In the genomic region with DNA sequence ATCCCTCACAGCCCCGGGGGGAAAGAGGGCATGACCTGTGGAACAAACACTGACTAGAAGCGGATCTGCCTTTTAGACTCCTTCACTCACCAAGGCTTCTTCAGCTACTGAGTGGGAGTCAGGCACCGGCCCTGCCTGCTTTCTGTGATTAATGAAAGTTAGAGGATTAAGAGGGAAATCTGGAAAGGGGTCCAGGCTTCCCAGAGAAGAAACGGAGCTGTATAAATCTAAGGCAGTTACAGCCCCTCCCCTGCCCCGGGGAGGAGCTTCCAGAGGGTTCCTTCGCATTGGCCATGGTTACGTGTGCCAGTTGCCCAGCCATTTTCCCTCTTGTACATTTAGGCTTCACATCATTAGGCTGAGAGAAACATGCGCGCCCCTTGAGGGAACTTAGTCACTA, we compare ENCODE assay signal across 24 mouse cellular contexts.
DNase-seq lines count a peak whose midpoint lies in the region; ATAC-seq and TF ChIP-seq lines count a peak whose summit lies in the region.
"Had no signal": no experiment of that assay in that cellular context is flagged by ENCODE, and none has a peak within 500 bp of the region (broad histone marks: within the 10 kb centered on the region; RNA-seq: fewer than 3 reads in every experiment).

No protein-coding gene starts in this region.

- no peak overlapping the region for H3K4me3 ChIP-seq in forebrain, embryonic 11.5 days (ENCODE audit: low read depth, low read length)
- H3K4me3 ChIP-seq in forebrain, embryonic 16.5 days (replicated peaks; ENCODE audit: low read length): no peak overlapping the region
- no peak overlapping the region for H3K4me3 ChIP-seq in kidney, postnatal 0 days (replicated peaks; ENCODE audit: low read depth, low read length)
- H3K4me3 ChIP-seq in midbrain, embryonic 11.5 days (ENCODE audit: low read depth, low read length): no peak overlapping the region
- H3K4me3 ChIP-seq in midbrain, postnatal 0 days (ENCODE audit: low read depth, low read length): no peak overlapping the region
- H3K4me3 ChIP-seq: embryonic facial prominence, embryonic 13.5 days; forebrain, embryonic 10.5 days; heart, adult 2 months; heart, embryonic 10.5 days; heart, embryonic 13.5 days; hindbrain, embryonic 12.5 days; hindbrain, embryonic 15.5 days had no signal

- 78% methylated on average over 9 of the region's 9 CpGs for WGBS in forebrain, embryonic 11.5 days
- WGBS in forebrain, embryonic 16.5 days: 82% methylated on average over 9 of the region's 9 CpGs
- WGBS in kidney, postnatal 0 days: 35% methylated on average over 9 of the region's 9 CpGs
- WGBS in midbrain, embryonic 11.5 days: 76% methylated on average over 9 of the region's 9 CpGs
- 77% methylated on average over 9 of the region's 9 CpGs for WGBS in midbrain, postnatal 0 days

- no peak overlapping the region for H3K9ac ChIP-seq in forebrain, embryonic 11.5 days (ENCODE audit: low read length)
- H3K9ac ChIP-seq in forebrain, embryonic 16.5 days (replicated peaks; ENCODE audit: low read depth, low read length): no peak overlapping the region
- no peak overlapping the region for H3K9ac ChIP-seq in kidney, postnatal 0 days (ENCODE audit: low read depth, low read length)
- no peak overlapping the region for H3K9ac ChIP-seq in midbrain, embryonic 11.5 days (ENCODE audit: low read length)
- no peak overlapping the region for H3K9ac ChIP-seq in midbrain, postnatal 0 days (replicated peaks; ENCODE audit: low read length, poor library complexity, severe bottlenecking)
- H3K9ac ChIP-seq: embryonic facial prominence, embryonic 13.5 days; heart, embryonic 13.5 days; hindbrain, embryonic 12.5 days; hindbrain, embryonic 15.5 days had no signal

- H3K4me2 ChIP-seq in forebrain, embryonic 11.5 days (ENCODE audit: low read depth, low read length, severe bottlenecking): no peak overlapping the region
- no peak overlapping the region for H3K4me2 ChIP-seq in forebrain, embryonic 16.5 days (ENCODE audit: low read length)
- no peak overlapping the region for H3K4me2 ChIP-seq in kidney, postnatal 0 days (ENCODE audit: low read length)
- H3K4me2 ChIP-seq in midbrain, embryonic 11.5 days: no peak overlapping the region
- no peak overlapping the region for H3K4me2 ChIP-seq in midbrain, postnatal 0 days (ENCODE audit: low read depth, low read length, poor library complexity, severe bottlenecking)
- H3K4me2 ChIP-seq: embryonic facial prominence, embryonic 13.5 days; heart, embryonic 13.5 days; hindbrain, embryonic 12.5 days; hindbrain, embryonic 15.5 days had no signal

- DNase-seq in embryo, embryonic 10.5 days (ENCODE audit: low spot score): peak; percentile 7
- no peak for DNase-seq in embryo, embryonic 10 days (ENCODE audit: low spot score)
- peak; percentile 40 for DNase-seq in forebrain, embryonic 11.5 days (ENCODE audit: low spot score)
- DNase-seq in kidney, postnatal 0 days (ENCODE audit: low spot score): peak; percentile 30
- no peak for DNase-seq in kidney, adult 18-20 months
- peak; percentile 75 for DNase-seq in midbrain, embryonic 11.5 days (ENCODE audit: low spot score, missing footprints)
- no peak for DNase-seq in midbrain, postnatal 0 days (ENCODE audit: low spot score)
- DNase-seq: adrenal gland, adult 8-10 months; adrenal gland, postnatal 25 days; cerebellum, adult 11-12 months; cerebellum, adult 8-10 months; cerebellum, postnatal 10 days; gastrocnemius, postnatal 25 days; heart, adult 2 months; heart, postnatal 14 days had no signal

- H3K27ac ChIP-seq in forebrain, embryonic 11.5 days (ENCODE audit: low read depth, low read length): no peak overlapping the region
- H3K27ac ChIP-seq in forebrain, embryonic 16.5 days (ENCODE audit: low read length): no peak overlapping the region
- H3K27ac ChIP-seq in kidney, postnatal 0 days: no peak overlapping the region
- H3K27ac ChIP-seq in midbrain, embryonic 11.5 days (ENCODE audit: low read depth, low read length): no peak overlapping the region
- H3K27ac ChIP-seq in midbrain, postnatal 0 days (ENCODE audit: low read depth, low read length): no peak overlapping the region
- H3K27ac ChIP-seq: embryonic facial prominence, embryonic 13.5 days; forebrain, embryonic 10.5 days; heart, adult 2 months; heart, embryonic 10.5 days; heart, embryonic 13.5 days; hindbrain, embryonic 12.5 days; hindbrain, embryonic 15.5 days had no signal

- TF ChIP-seq CTCF in kidney, postnatal 0 days (IDR thresholded peaks at IDR 0.05; ENCODE audit: low read depth): no peak
- TF ChIP-seq CTCF in midbrain, postnatal 0 days (IDR thresholded peaks at IDR 0.05): no peak

- no peaks in the 10 kb centered on the region for H3K36me3 ChIP-seq in forebrain, embryonic 11.5 days (ENCODE audit: control insufficient read depth, insufficient read depth, low read length)
- no peaks in the 10 kb centered on the region for H3K36me3 ChIP-seq in forebrain, embryonic 16.5 days (ENCODE audit: control insufficient read depth, insufficient read depth)
- H3K36me3 ChIP-seq in kidney, postnatal 0 days (ENCODE audit: insufficient read depth, low read length): no peaks in the 10 kb centered on the region
- H3K36me3 ChIP-seq in midbrain, embryonic 11.5 days (ENCODE audit: control insufficient read depth, insufficient read depth, low read length): no peaks in the 10 kb centered on the region
- H3K36me3 ChIP-seq in midbrain, postnatal 0 days (ENCODE audit: insufficient read depth, low read length): no peaks in the 10 kb centered on the region
- H3K36me3 ChIP-seq: embryonic facial prominence, embryonic 13.5 days; forebrain, embryonic 10.5 days; heart, embryonic 10.5 days; heart, embryonic 13.5 days; hindbrain, embryonic 12.5 days; hindbrain, embryonic 15.5 days had no signal

- H3K4me1 ChIP-seq in forebrain, embryonic 11.5 days (replicated peaks; ENCODE audit: control insufficient read depth, insufficient read depth, low read length): no peaks in the 10 kb centered on the region
- H3K4me1 ChIP-seq in forebrain, embryonic 16.5 days (replicated peaks; ENCODE audit: control insufficient read depth, insufficient read depth, low read length): no peaks in the 10 kb centered on the region
- H3K4me1 ChIP-seq in kidney, postnatal 0 days (replicated peaks; ENCODE audit: insufficient read depth, low read length): no peaks in the 10 kb centered on the region
- 0 out of 2 replicates have a peak, but pooled peaks cover 2% of the 10 kb centered on the region for H3K4me1 ChIP-seq in midbrain, embryonic 11.5 days (ENCODE audit: control insufficient read depth, insufficient read depth, low read length)
- no peaks in the 10 kb centered on the region; the same call in 1 of the 2 replicates for H3K4me1 ChIP-seq in midbrain, postnatal 0 days (ENCODE audit: insufficient read depth, low read length)
- H3K4me1 ChIP-seq: embryonic facial prominence, embryonic 13.5 days had no signal

- no peaks in the 10 kb centered on the region for H3K9me3 ChIP-seq in forebrain, embryonic 11.5 days (ENCODE audit: control insufficient read depth, low read length)
- H3K9me3 ChIP-seq in forebrain, embryonic 16.5 days (ENCODE audit: control insufficient read depth, low read length): no peaks in the 10 kb centered on the region
- no peaks in the 10 kb centered on the region for H3K9me3 ChIP-seq in kidney, postnatal 0 days (replicated peaks; ENCODE audit: low read length)
- H3K9me3 ChIP-seq in midbrain, embryonic 11.5 days (ENCODE audit: control insufficient read depth, low read length): no peaks in the 10 kb centered on the region
- no peaks in the 10 kb centered on the region for H3K9me3 ChIP-seq in midbrain, postnatal 0 days (ENCODE audit: low read length)
- H3K9me3 ChIP-seq: embryonic facial prominence, embryonic 13.5 days; forebrain, embryonic 10.5 days; heart, embryonic 10.5 days; heart, embryonic 13.5 days; hindbrain, embryonic 12.5 days; hindbrain, embryonic 15.5 days had no signal

- ATAC-seq in forebrain, embryonic 11.5 days (replicated peaks; ENCODE audit: low FRiP score): no peak
- no peak for ATAC-seq in forebrain, embryonic 16.5 days
- no peak for ATAC-seq in kidney, postnatal 0 days (replicated peaks; ENCODE audit: low FRiP score, low read depth)
- no peak for ATAC-seq in midbrain, embryonic 11.5 days (ENCODE audit: low FRiP score)
- no peak for ATAC-seq in midbrain, postnatal 0 days (ENCODE audit: low FRiP score)
- ATAC-seq: activated CD4-positive, CD25-positive, alpha-beta regulatory T cell, adult 4 months; forebrain, embryonic 14.5 days had no signal

- no peaks in the 10 kb centered on the region for H3K27me3 ChIP-seq in forebrain, embryonic 11.5 days (ENCODE audit: control insufficient read depth, insufficient read depth, low read length)
- peaks cover 13% of the 10 kb centered on the region for H3K27me3 ChIP-seq in forebrain, embryonic 16.5 days (replicated peaks; ENCODE audit: control insufficient read depth, insufficient read depth, low read length)
- no peaks in the 10 kb centered on the region for H3K27me3 ChIP-seq in kidney, postnatal 0 days (ENCODE audit: insufficient read depth, low read length)
- H3K27me3 ChIP-seq in midbrain, embryonic 11.5 days (ENCODE audit: control insufficient read depth, insufficient read depth, low read length): no peaks in the 10 kb centered on the region
- no peaks in the 10 kb centered on the region for H3K27me3 ChIP-seq in midbrain, postnatal 0 days (ENCODE audit: insufficient read depth, low read length)
- H3K27me3 ChIP-seq: embryonic facial prominence, embryonic 13.5 days; hindbrain, embryonic 12.5 days; hindbrain, embryonic 15.5 days had no signal

Comparison
In these comparisons a context has a peak if more than half of its experiments do, and no peak if none do; other contexts are left out.
1. DNase-seq: peak in embryo, embryonic 10.5 days (single experiment), forebrain, embryonic 11.5 days (single experiment), kidney, postnatal 0 days (single experiment) and midbrain, embryonic 11.5 days (single experiment); none in embryo, embryonic 10 days (single experiment), kidney, adult 18-20 months (single experiment) and midbrain, postnatal 0 days (single experiment).